In the genomic region with DNA sequence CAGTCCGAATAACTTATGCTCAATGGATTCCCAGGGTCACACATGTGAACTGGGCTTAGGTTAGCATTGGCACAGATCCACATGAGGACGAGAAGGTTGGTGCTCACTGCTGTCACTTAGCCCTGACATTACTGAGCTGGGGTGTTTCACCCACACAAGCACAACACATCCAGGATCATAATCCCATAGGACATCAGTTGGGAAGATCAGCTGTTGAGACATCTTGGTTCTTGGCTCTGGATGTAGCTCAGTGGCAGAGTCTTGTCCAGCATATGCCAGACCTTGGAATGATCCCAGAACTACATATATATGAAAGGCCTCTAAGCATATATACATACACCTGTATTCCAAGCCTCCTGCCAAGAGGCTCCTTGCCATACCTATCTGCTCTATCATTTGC, we compare ENCODE assay signal across 39 mouse cellular contexts. TPM values are rescaled to one million over a fixed set of nuclear protein-coding genes. Genes with fewer than 3 reads are reported as not detected.
"Had no signal": no experiment of that assay in that cellular context is flagged by ENCODE, and none has a peak within 500 bp of the region (broad histone marks: within the 10 kb centered on the region; RNA-seq: fewer than 3 reads in every experiment).

No protein-coding gene starts in this region.

- ATAC-seq: forebrain, embryonic 13.5 days; forebrain, embryonic 14.5 days; forebrain, embryonic 15.5 days; forebrain, embryonic 16.5 days; forebrain, postnatal 0 days had no signal

- DNase-seq: cerebellum, adult 8-10 months; cerebellum, adult 9-10 months; cerebellum, adult 9-11 months; cerebellum, postnatal 10 days; cerebellum, postnatal 14 days; cerebellum, postnatal 25 days; cerebellum, postnatal 36 days; embryo, embryonic 11 days; forebrain, postnatal 0 days; gastrocnemius, adult 2 months; gastrocnemius, postnatal 10 days; gastrocnemius, postnatal 14 days; gastrocnemius, postnatal 25 days; gastrocnemius, postnatal 36 days; heart, adult 18-20 months; heart, adult 2 months had no signal

RNA-seq across cellular contexts. Expression of gene Spdye4b, which starts 14.3 kb away (rescaled TPM):
- total RNA-seq: common myeloid progenitor, adult 5-6 weeks; gastrocnemius, adult 18-20 months; gastrocnemius, adult 2 months; gastrocnemius, adult 8-10 months; gastrocnemius, postnatal 10 days; gastrocnemius, postnatal 14 days; gastrocnemius, postnatal 25 days; gastrocnemius, postnatal 36 days; gastrocnemius, postnatal 4 days; granulocyte monocyte progenitor cell, adult 5-6 weeks; heart, adult 18-20 months; heart, adult 2 months; heart, adult 8-10 months had no signal
- polyA plus RNA-seq: cortical plate, adult 2 months; embryonic facial prominence, embryonic 10.5 days; embryonic facial prominence, embryonic 11.5 days; embryonic facial prominence, embryonic 12.5 days; embryonic facial prominence, embryonic 13.5 days; embryonic facial prominence, embryonic 14.5 days; embryonic facial prominence, embryonic 15.5 days; erythroblast, embryonic 14.5 days; forebrain, embryonic 10.5 days; forebrain, embryonic 11.5 days; forebrain, embryonic 12.5 days; forebrain, embryonic 13.5 days; forebrain, embryonic 14.5 days; forebrain, embryonic 15.5 days; forebrain, embryonic 16.5 days; forebrain, postnatal 0 days; frontal cortex, adult 2 months; heart, adult 2 months; heart, embryonic 10.5 days had no signal

RNA-seq across cellular contexts. Expression of gene Spdye4a, which starts 31.5 kb away (rescaled TPM):
- total RNA-seq: common myeloid progenitor, adult 5-6 weeks; forebrain, postnatal 0 days; gastrocnemius, adult 18-20 months; gastrocnemius, adult 2 months; gastrocnemius, adult 8-10 months; gastrocnemius, postnatal 10 days; gastrocnemius, postnatal 14 days; gastrocnemius, postnatal 25 days; gastrocnemius, postnatal 36 days; gastrocnemius, postnatal 4 days; granulocyte monocyte progenitor cell, adult 5-6 weeks; heart, adult 18-20 months; heart, adult 2 months; heart, adult 8-10 months had no signal
- polyA plus RNA-seq: cortical plate, adult 2 months; embryonic facial prominence, embryonic 10.5 days; embryonic facial prominence, embryonic 11.5 days; embryonic facial prominence, embryonic 12.5 days; embryonic facial prominence, embryonic 13.5 days; embryonic facial prominence, embryonic 14.5 days; embryonic facial prominence, embryonic 15.5 days; forebrain, embryonic 10.5 days; forebrain, embryonic 11.5 days; forebrain, embryonic 12.5 days; forebrain, embryonic 13.5 days; forebrain, embryonic 14.5 days; forebrain, embryonic 15.5 days; forebrain, embryonic 16.5 days; forebrain, postnatal 0 days; frontal cortex, adult 2 months; heart, embryonic 10.5 days had no signal

RNA-seq across cellular contexts. Expression of gene Olfr718-ps1, which starts 47.8 kb away (rescaled TPM):
- total RNA-seq: forebrain, postnatal 0 days; gastrocnemius, adult 18-20 months; gastrocnemius, adult 2 months; gastrocnemius, postnatal 10 days; gastrocnemius, postnatal 14 days; gastrocnemius, postnatal 36 days; granulocyte monocyte progenitor cell, adult 5-6 weeks; heart, adult 18-20 months; heart, adult 2 months; heart, adult 8-10 months had no signal
- polyA plus RNA-seq: cortical plate, adult 2 months; embryonic facial prominence, embryonic 10.5 days; embryonic facial prominence, embryonic 11.5 days; embryonic facial prominence, embryonic 14.5 days; erythroblast, embryonic 14.5 days; forebrain, embryonic 10.5 days; forebrain, embryonic 12.5 days; forebrain, embryonic 13.5 days; forebrain, embryonic 14.5 days; forebrain, embryonic 15.5 days; forebrain, embryonic 16.5 days; forebrain, postnatal 0 days; frontal cortex, adult 2 months; heart, adult 2 months had no signal
